Mouse (Mus musculus): ENCODE measurements at regions not wholly inside any gene's neighbourhood (a gene's known extent, or its start where the extent isn't known, plus 50 kb on each side); places are given as distances from the start of the nearest gene placed in this dataset.

DNA sequence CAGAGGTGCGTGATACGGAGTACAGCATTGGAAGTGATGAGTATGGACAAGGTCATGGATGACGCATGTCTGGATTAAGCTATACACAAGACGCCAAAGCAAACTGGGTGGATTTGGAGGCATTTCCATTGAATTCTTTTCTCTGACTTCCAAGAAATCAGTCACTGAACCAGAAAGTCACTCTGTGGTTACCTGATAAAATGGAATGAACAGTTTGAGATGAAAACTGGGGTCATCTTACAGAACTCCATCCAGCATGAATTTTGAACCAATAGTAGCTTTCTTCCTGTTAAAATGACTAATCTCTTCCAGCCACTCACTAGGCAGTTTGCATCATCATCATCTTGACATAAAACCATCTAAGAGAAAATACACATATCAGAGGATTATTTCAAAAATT, 186.2 kb downstream of the Lpin1 start:
- peaks cover 3% of the 10 kb centered on the region; the same call in 1 of the 2 replicates for H3K4me1 ChIP-seq (ENCODE audit: control insufficient read depth, insufficient read depth, low read length)
- peak overlapping the region; percentile 55; the same call in 1 of the 2 replicates for H3K27ac ChIP-seq (ENCODE audit: insufficient read depth, low read length)
- TF ChIP-seq POLR2A (IDR thresholded peaks at IDR 0.05; ENCODE audit: low read depth, low read length) (no peak), CTCF (IDR thresholded peaks at IDR 0.05; ENCODE audit: borderline replicate concordance, insufficient read depth, low read length) (no peak)
- H3K4me3 ChIP-seq (ENCODE audit: insufficient read depth, low read length) = no peak overlapping the region

DNA sequence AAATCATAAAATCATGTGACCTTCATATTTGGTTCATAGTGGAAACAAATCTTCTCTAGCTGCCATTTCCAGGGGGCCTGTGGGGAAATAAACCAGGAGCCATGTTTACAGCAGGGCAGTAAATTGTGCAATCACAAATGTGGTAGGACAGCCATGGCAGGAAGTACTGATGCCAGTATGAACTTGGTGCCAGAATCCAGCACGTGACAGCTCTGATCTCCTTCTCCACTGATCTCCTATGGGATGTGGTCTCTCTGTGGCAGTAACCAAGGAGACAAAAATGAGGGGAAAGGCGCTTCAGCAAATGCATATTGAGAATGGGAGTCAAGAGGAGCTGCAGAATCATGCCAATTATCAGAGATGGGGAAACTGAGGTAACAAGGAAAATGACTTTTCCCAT, 215.0 kb downstream of the Lpin1 start:
- H3K4me1 ChIP-seq (ENCODE audit: control insufficient read depth, insufficient read depth, low read length) = peaks cover 2% of the 10 kb centered on the region; the same call in 1 of the 2 replicates
- H3K27ac ChIP-seq (ENCODE audit: insufficient read depth, low read length) = no peak overlapping the region
- H3K4me3 ChIP-seq (ENCODE audit: insufficient read depth, low read length) = no peak overlapping the region
- no peak for TF ChIP-seq POLR2A (IDR thresholded peaks at IDR 0.05; ENCODE audit: low read depth, low read length)
- TF ChIP-seq CTCF (IDR thresholded peaks at IDR 0.05; ENCODE audit: borderline replicate concordance, insufficient read depth, low read length) = no peak

DNA sequence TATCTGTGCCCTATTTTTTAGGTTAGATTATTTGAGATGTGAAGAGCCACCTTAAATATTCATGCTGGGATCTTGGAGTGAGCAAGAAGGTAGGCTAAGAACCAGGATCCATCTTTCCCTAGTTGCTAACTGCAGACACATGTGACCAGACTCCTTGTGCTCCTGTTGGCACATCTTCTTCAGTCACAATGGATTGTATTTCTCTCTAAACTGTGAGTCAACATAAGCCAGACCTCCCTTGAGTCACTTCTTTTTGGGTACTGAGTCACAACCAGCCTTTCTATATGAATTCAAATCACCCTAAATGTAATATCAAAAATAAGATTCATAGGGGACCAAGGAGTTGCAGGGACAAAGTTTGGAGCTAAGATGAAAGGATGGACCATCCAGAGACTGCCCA, 217.9 kb downstream of the Lpin1 start:
- H3K4me1 ChIP-seq (ENCODE audit: control insufficient read depth, insufficient read depth, low read length) = peaks cover 2% of the 10 kb centered on the region; the same call in 1 of the 2 replicates
- no peak overlapping the region for H3K4me3 ChIP-seq (ENCODE audit: insufficient read depth, low read length)
- H3K27ac ChIP-seq (ENCODE audit: insufficient read depth, low read length) = peak overlapping the region; percentile 19; the same call in 1 of the 2 replicates
- no peak for TF ChIP-seq POLR2A (IDR thresholded peaks at IDR 0.05; ENCODE audit: low read depth, low read length)
- no peak for TF ChIP-seq CTCF (IDR thresholded peaks at IDR 0.05; ENCODE audit: borderline replicate concordance, insufficient read depth, low read length)

DNA sequence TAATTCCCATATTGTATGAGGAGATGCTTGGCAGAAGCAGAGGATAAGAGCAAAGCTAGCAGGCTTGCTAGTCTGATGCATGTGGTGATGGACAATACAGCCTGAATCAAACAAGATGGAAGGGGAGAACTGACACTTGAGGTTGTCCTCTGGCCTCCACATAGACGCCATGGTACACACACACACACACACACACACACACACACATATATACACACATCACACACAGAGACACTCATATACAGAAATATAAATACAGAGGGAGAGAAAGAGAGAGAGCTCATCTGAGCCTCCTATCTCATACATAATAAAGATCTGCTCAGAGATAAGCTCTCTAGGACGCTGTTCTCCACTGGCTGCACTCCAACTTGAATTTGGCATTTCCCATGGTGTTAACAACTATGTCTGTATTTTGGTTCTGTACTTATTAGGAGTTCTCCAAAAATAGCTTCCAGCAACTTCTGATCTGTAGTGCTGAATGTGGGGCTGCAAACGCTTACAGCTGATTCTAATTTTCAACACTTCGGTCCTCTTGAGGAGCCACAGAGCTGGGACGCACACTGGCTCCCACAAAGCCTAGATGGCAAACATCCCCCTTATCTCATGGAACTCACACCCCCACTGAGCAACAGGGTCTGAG, 219.0 kb downstream of the Lpin1 start:
- TF ChIP-seq CTCF (IDR thresholded peaks at IDR 0.05; ENCODE audit: borderline replicate concordance, insufficient read depth, low read length) (no peak), POLR2A (IDR thresholded peaks at IDR 0.05; ENCODE audit: low read depth, low read length) (no peak)
- no peak overlapping the region for H3K4me3 ChIP-seq (ENCODE audit: insufficient read depth, low read length)
- peaks cover 2% of the 10 kb centered on the region; the same call in 1 of the 2 replicates for H3K4me1 ChIP-seq (ENCODE audit: control insufficient read depth, insufficient read depth, low read length)
- H3K27ac ChIP-seq (ENCODE audit: insufficient read depth, low read length) = 0 out of 2 replicates have a peak overlapping the region, but pooled peaks have one; percentile 27

DNA sequence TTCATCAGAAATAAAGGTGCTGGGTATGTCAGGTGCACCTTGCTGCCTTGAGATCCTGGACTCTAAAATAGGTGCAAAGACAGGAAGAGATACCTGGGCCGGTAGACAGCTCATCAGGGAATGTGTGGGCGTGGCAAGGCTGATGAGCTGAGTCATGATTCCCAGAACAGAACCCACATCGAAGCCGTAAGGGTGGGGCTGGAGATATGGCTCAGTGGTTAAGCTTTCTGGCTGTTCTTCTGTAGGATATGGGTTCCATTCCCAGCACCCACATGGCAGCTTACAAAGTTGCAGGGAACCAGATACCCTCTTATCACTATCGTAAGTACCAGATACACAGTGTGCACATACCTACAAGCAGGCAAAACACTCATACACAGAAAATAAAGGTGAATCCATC, 219.6 kb downstream of the Lpin1 start:
- H3K4me1 ChIP-seq (ENCODE audit: control insufficient read depth, insufficient read depth, low read length) = peaks cover 2% of the 10 kb centered on the region; the same call in 1 of the 2 replicates
- TF ChIP-seq POLR2A (IDR thresholded peaks at IDR 0.05; ENCODE audit: low read depth, low read length) (no peak), CTCF (IDR thresholded peaks at IDR 0.05; ENCODE audit: borderline replicate concordance, insufficient read depth, low read length) (no peak)
- no peak overlapping the region for H3K4me3 ChIP-seq (ENCODE audit: insufficient read depth, low read length)
- H3K27ac ChIP-seq (ENCODE audit: insufficient read depth, low read length) = no peak overlapping the region

DNA sequence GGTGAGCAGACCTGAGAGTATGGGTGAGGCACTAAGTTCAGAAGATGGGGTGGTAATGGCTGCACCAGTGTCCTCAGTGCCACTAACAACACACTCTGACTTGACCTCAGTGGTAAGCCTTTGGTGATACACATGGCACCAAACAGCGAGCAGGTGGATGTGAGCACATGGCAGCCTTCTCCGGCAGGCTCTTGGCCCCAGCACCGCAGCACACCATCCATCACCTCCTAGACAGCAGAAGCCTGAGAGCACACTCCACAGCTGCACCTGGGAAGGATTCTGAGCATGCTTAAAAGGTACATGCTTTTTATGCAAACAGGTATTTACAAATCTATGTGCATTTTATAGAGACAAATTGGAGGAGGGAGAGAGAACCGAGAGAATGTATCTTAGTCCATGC, 223.7 kb downstream of the Lpin1 start:
- H3K4me3 ChIP-seq (ENCODE audit: insufficient read depth, low read length) = no peak overlapping the region
- no peaks in the 10 kb centered on the region; the same call in 1 of the 2 replicates for H3K4me1 ChIP-seq (ENCODE audit: control insufficient read depth, insufficient read depth, low read length)
- TF ChIP-seq CTCF (IDR thresholded peaks at IDR 0.05; ENCODE audit: borderline replicate concordance, insufficient read depth, low read length) (no peak), POLR2A (IDR thresholded peaks at IDR 0.05; ENCODE audit: low read depth, low read length) (no peak)
- H3K27ac ChIP-seq (ENCODE audit: insufficient read depth, low read length) = no peak overlapping the region

DNA sequence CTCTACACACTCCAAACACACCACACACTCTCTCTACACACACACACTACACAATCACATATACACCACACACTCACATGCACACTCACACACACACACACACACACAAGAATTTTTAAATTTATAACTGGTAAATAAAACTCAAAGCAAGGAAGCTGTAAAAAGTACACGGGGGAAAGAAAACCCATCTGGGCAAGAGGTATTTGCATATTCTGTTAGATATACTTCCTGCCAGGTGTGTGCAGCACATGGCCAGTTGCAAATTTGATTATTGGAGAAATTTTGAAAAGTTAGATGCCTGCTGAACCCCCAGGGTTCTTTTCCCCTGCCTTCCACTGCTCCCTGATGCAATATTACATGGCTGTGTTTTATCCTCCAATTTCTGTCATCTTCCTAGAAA, 226.4 kb downstream of the Lpin1 start:
- no peak for TF ChIP-seq CTCF (IDR thresholded peaks at IDR 0.05; ENCODE audit: borderline replicate concordance, insufficient read depth, low read length)
- TF ChIP-seq POLR2A (IDR thresholded peaks at IDR 0.05; ENCODE audit: low read depth, low read length) = no peak
- H3K27ac ChIP-seq (ENCODE audit: insufficient read depth, low read length) = no peak overlapping the region

DNA sequence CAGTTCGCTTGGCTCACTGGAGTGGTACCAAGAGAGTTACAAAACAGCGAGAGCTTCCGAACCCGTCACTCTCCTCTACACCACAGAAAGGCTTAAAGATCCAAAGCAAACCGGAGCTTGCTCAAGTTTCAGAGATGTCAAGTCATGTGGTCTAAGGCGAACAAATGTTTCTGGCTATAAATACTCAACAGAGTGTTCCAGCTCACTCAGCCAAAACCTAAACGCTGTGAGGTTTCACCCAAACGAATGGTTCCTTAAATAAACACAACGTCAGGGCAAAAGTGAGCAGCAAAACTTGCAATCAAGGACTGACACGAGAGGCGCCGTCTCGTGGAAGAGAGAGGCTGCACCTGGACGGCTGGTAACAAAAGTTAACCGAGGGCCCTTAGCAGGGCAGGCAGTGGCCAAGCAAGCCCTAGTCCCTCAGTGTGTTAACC, 227.2 kb downstream of the Lpin1 start:
- no peak overlapping the region for H3K4me3 ChIP-seq (ENCODE audit: insufficient read depth, low read length)
- H3K4me1 ChIP-seq (ENCODE audit: control insufficient read depth, insufficient read depth, low read length) = peaks cover 2% of the 10 kb centered on the region; the same call in 1 of the 2 replicates
- peak; percentile 28; the same call in 1 of the 2 replicates for TF ChIP-seq CTCF (IDR thresholded peaks at IDR 0.05; ENCODE audit: borderline replicate concordance, insufficient read depth, low read length)
- no peak for TF ChIP-seq POLR2A (IDR thresholded peaks at IDR 0.05; ENCODE audit: low read depth, low read length)
- H3K27ac ChIP-seq (ENCODE audit: insufficient read depth, low read length) = no peak overlapping the region; the same call in 1 of the 2 replicates

More for the DNA sequence above, 226.4 kb downstream of the Lpin1 start:
- Histone ChIP-seq H3K4me1 (ENCODE audit: control insufficient read depth, insufficient read depth, low read length) (peaks cover 2% of the 10 kb centered on the region; the same call in 1 of the 2 replicates), H3K4me3 (ENCODE audit: insufficient read depth, low read length) (no peak overlapping the region)

DNA sequence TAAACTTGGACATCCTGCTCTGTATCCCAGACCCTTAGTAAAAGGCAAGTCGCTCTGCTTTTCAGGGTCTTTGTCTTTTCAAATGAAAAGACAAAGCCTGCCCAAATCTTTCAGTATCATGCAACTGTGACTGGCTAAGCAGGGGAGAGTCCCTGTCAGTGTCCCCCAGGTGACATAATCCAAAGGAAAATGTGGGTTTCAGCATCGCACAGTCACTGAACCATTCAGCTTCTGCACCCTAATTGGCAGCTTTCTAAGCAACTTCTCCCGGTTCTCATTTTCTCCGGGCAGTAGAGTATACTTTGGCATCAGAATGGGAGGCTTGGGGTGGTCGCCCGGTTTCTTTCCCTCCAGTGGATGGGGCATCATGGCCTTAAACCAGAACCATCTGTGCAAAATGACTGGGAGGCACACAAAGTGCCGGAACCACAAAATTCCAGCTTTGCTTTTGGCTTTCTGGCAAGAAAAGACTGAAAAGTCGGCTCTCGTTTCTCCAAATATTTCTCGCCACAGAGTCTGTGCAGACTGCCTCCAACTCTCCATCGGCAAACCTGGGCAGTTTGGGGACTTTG, 228.3 kb downstream of the Lpin1 start:
- Histone ChIP-seq H3K27ac (ENCODE audit: insufficient read depth, low read length) (peak overlapping the region; percentile 38; the same call in 1 of the 2 replicates), H3K4me1 (ENCODE audit: control insufficient read depth, insufficient read depth, low read length) (peaks cover 2% of the 10 kb centered on the region; the same call in 1 of the 2 replicates), H3K4me3 (ENCODE audit: insufficient read depth, low read length) (no peak overlapping the region)
- TF ChIP-seq CTCF (IDR thresholded peaks at IDR 0.05; ENCODE audit: borderline replicate concordance, insufficient read depth, low read length) (no peak), POLR2A (IDR thresholded peaks at IDR 0.05; ENCODE audit: low read depth, low read length) (no peak)

DNA sequence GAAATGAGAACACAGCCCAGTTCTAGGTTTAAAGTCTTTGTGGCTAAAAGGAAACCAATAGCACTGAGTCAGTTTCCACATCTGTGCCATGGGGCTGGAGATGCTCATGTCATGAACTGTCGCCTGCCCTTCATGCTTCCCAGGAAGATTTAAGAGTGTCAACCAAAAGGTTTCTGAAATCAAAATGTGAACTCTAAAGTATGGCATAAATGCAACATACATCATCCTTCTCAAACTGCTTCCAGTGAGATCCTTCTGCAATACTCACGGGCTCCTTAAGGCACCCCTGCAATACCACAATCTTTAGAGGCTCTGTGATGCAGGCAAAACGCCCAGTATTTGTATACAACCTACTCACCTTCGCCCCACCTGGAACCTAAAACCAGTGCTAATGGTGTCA, 229.7 kb downstream of the Lpin1 start:
- TF ChIP-seq POLR2A (IDR thresholded peaks at IDR 0.05; ENCODE audit: low read depth, low read length) (no peak), CTCF (IDR thresholded peaks at IDR 0.05; ENCODE audit: borderline replicate concordance, insufficient read depth, low read length) (no peak)
- Histone ChIP-seq H3K27ac (ENCODE audit: insufficient read depth, low read length) (peak overlapping the region; percentile 37; the same call in 1 of the 2 replicates), H3K4me1 (ENCODE audit: control insufficient read depth, insufficient read depth, low read length) (peaks cover 2% of the 10 kb centered on the region; the same call in 1 of the 2 replicates), H3K4me3 (ENCODE audit: insufficient read depth, low read length) (no peak overlapping the region)
